Mouse (Mus musculus) olfactory bulb, adult 2 months (tissue): ENCODE measurements around the gene Olfr651. TPM values are rescaled to one million over a fixed set of nuclear protein-coding genes. Genes with fewer than 3 reads are reported as not detected.
"Not testable (repeated sequence)": the region's sequence is repeated elsewhere in the genome, so short reads cannot be mapped to it uniquely, and the experiment has no call there.

Experiments
- H3K27ac ChIP-seq: fragments of 200-500 bp; 2 replicates; pipeline ENCODE4 v1.5.1; 2012; ENCODE audit warnings: low read depth, low read length; ENCODE audit not compliant: insufficient read depth
- H3K4me1 ChIP-seq: fragments of 200-500 bp; 2 replicates; pipeline ENCODE4 v1.6.1; 2012; ENCODE audit warnings: low read length; ENCODE audit not compliant: control insufficient read depth, insufficient read depth
- H3K4me3 ChIP-seq: fragments of 200-500 bp; 2 replicates; pipeline ENCODE4 v1.5.1; 2012; ENCODE audit warnings: mild to moderate bottlenecking, low read depth, low read length, moderate library complexity; ENCODE audit not compliant: insufficient read depth
- CTCF ChIP-seq: fragments of 200-500 bp; IDR thresholded peaks from 2 replicates; pipeline ENCODE4 v1.5.1; 2012; ENCODE audit warnings: low read depth, mild to moderate bottlenecking, low read length, moderate library complexity; ENCODE audit not compliant: insufficient read depth
- POLR2A ChIP-seq: fragments of 200-500 bp; IDR thresholded peaks from 2 replicates; pipeline ENCODE4 v1.6.1; 2012; ENCODE audit warnings: mild to moderate bottlenecking, low read depth, low read length, moderate library complexity; ENCODE audit not compliant: insufficient read depth
- WGBS: fragments of 180-500 bp; shearing (Covaris S2); methylation state at CpG from one replicate; pipeline ENCODE4 v1.1.7; 2018; 5-methylcytosine and 5-hydroxymethylcytosine counted together
- polyA plus RNA-seq: library from polyadenylated mRNA; stranded (reverse); fragments of >200 nt; gene quantifications from 2 replicates; pipeline ENCODE4 v1.2.4, GENCODE M21; 2012; ENCODE audit warnings: low replicate concordance; ENCODE audit not compliant: missing spikeins, insufficient read depth, insufficient read length

Gene Olfr651
- not detected in 2 replicates for polyA plus RNA-seq

- TF ChIP-seq POLR2A: no peak
- no peak for TF ChIP-seq CTCF
- no peak within 1 kb of the TSS for H3K4me3 ChIP-seq
- H3K4me1 ChIP-seq: no peaks in the 10 kb centered on the region
- 62% methylated on average over 5 of the region's 5 CpGs for WGBS
- H3K27ac ChIP-seq: no peak within 1 kb of the TSS
These were observed at the start of gene Olfr651 for GRCm38 (mm10) chr7:104549833-104550232. TSS of gene Olfr651 (plus strand) at chr7:104550133.

- not testable (repeated sequence) for H3K4me3 ChIP-seq, H3K4me1 ChIP-seq, H3K27ac ChIP-seq
- WGBS: 81% methylated on average over 6 of the region's 6 CpGs
These were observed 48.7 kb upstream of the Olfr651 start for GRCm38 (mm10) chr7:104501186-104501585.

GRCm38 (mm10) chr7:104501589-104502371, 48.2 kb upstream of the Olfr651 start:
- 4% methylated on average over 57 of the region's 59 CpGs for WGBS
- Histone ChIP-seq H3K4me3 (peak overlapping the region; percentile 28), H3K4me1 (peaks cover 3% of the 10 kb centered on the region; the same call in 1 of the 2 replicates), H3K27ac (no peak overlapping the region)
- TF ChIP-seq POLR2A (no peak), CTCF (no peak)

- H3K4me3 ChIP-seq, H3K4me1 ChIP-seq, H3K27ac ChIP-seq: not testable (repeated sequence)
These were observed 42.4 kb upstream of the Olfr651 start, which contains the start of gene Trim30d for GRCm38 (mm10) chr7:104507421-104508065. TSS of gene Trim30d (minus strand) at chr7:104507849.

GRCm38 (mm10) chr7:104552700-104553099, 2.8 kb downstream of the Olfr651 start:
- Histone ChIP-seq H3K4me1 (no peaks in the 10 kb centered on the region), H3K4me3 (no peak overlapping the region), H3K27ac (no peak overlapping the region)
- 72% methylated on average over 1 of the region's 1 CpGs for WGBS
- TF ChIP-seq POLR2A: no peak
- TF ChIP-seq CTCF: no peak

GRCm38 (mm10) chr7:104560601-104561000, 10.7 kb downstream of the Olfr651 start, which contains the start of gene Olfr652:
TSS of gene Olfr652 (plus strand) at chr7:104560901.
- Histone ChIP-seq H3K4me1 (no peaks in the 10 kb centered on the region), H3K4me3 (no peak within 1 kb of the TSS), H3K27ac (no peak within 1 kb of the TSS)
- TF ChIP-seq CTCF (no peak), POLR2A (no peak)

GRCm38 (mm10) chr7:104577014-104577413, 27.1 kb downstream of the Olfr651 start, which contains the start of gene Olfr653:
TSS of gene Olfr653 (plus strand) at chr7:104577314.
- Histone ChIP-seq H3K27ac (no peak within 1 kb of the TSS), H3K4me3 (no peak within 1 kb of the TSS), H3K4me1 (no peaks in the 10 kb centered on the region)
- no peak for TF ChIP-seq CTCF
- TF ChIP-seq POLR2A: no peak
- WGBS: 72% methylated on average over 2 of the region's 2 CpGs

GRCm38 (mm10) chr7:104580846-104581245, 30.9 kb downstream of the Olfr651 start:
- 97% methylated on average over 4 of the region's 4 CpGs for WGBS
- Histone ChIP-seq H3K27ac (no peak overlapping the region), H3K4me3 (no peak overlapping the region), H3K4me1 (no peaks in the 10 kb centered on the region)
- TF ChIP-seq CTCF (no peak), POLR2A (no peak)

- Histone ChIP-seq H3K4me1 (no peaks in the 10 kb centered on the region), H3K4me3 (no peak overlapping the region), H3K27ac (no peak overlapping the region)
- 92% methylated on average over 4 of the region's 4 CpGs for WGBS
- TF ChIP-seq CTCF (no peak), POLR2A (no peak)
These were observed 31.5 kb downstream of the Olfr651 start for GRCm38 (mm10) chr7:104581429-104581828.

GRCm38 (mm10) chr7:104586725-104587124, 36.8 kb downstream of the Olfr651 start, which contains the start of gene Olfr654:
TSS of gene Olfr654 (plus strand) at chr7:104587025.
- 86% methylated on average over 4 of the region's 4 CpGs for WGBS
- no peak for TF ChIP-seq CTCF
- no peak for TF ChIP-seq POLR2A
- Histone ChIP-seq H3K4me3 (no peak within 1 kb of the TSS), H3K4me1 (no peaks in the 10 kb centered on the region), H3K27ac (no peak within 1 kb of the TSS)
